Mouse (Mus musculus) bone marrow, adult 2 months (tissue): ENCODE measurements at regions not wholly inside any gene's neighbourhood (a gene's known extent, or its start where the extent isn't known, plus 50 kb on each side); places are given as distances from the start of the nearest gene placed in this dataset.

Source experiments
- CTCF ChIP-seq: fragments of 200-500 bp; IDR thresholded peaks from 2 replicates; pipeline ENCODE4 v1.5.1; 2011; ENCODE audit warnings: low read length, control low read depth; ENCODE audit not compliant: control insufficient read depth, insufficient read depth
- POLR2A ChIP-seq: fragments of 200-500 bp; IDR thresholded peaks from 2 replicates; pipeline ENCODE4 v1.6.1; 2011; ENCODE audit warnings: low read depth, mild to moderate bottlenecking, control low read depth, low read length, borderline replicate concordance; ENCODE audit not compliant: control insufficient read depth

DNA sequence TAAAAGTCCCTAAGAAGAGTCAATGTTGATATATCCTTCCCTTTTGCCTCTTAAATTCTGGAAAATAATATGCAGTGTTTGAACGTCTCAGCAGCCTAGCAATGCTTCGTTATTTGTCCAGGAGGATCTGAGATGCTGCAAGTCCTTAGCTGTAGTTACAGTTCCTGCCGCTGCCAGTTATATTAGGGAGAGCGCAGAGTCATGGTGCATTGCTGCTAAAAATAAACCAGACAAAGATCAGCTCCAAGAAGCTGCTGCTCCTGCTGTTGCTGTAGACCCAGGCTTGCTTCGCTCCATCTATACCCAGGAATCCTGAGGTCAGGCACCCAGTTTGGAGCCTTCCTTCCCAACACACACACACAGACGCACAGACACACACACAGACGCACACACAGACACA lies 132.3 kb downstream of the Rsl24d1 start:
- TF ChIP-seq POLR2A (no peak), CTCF (no peak)
